Mouse (Mus musculus): ENCODE measurements around the gene Prss43. TPM values are rescaled to one million over a fixed set of nuclear protein-coding genes. Genes with fewer than 3 reads are reported as not detected.
A peak's percentile ranks its signal among the peaks of the same experiment; 100 is the strongest.

Prss43 gene
- total RNA-seq (2021) = not detected
- long read RNA-seq, experiment 1 = 0 reads
- long read RNA-seq, experiment 2 = 0 reads

GRCm38 (mm10) chr9:110826390-110826789 is at the start of gene Prss43:
Gene Prss43, plus strand, starts transcription at chr9:110826690.
- no peak for DNase-seq (ENCODE audit: low spot score in 2 of 2)

- no peak for DNase-seq (ENCODE audit: low spot score in 2 of 2)
These were observed 48.4 kb upstream of the Prss43 start for GRCm38 (mm10) chr9:110778100-110778499.

- no peak for DNase-seq (ENCODE audit: low spot score in 2 of 2)
These were observed 47.9 kb upstream of the Prss43 start for GRCm38 (mm10) chr9:110778559-110778958.

GRCm38 (mm10) chr9:110779242-110779913 is 47.1 kb upstream of the Prss43 start:
- no peak for DNase-seq (ENCODE audit: low spot score in 2 of 2)

GRCm38 (mm10) chr9:110781256-110781721 is 45.2 kb upstream of the Prss43 start:
- peak; percentile 98 for DNase-seq (ENCODE audit: low spot score in 2 of 2)

- peak; percentile 88 to 92 for DNase-seq (ENCODE audit: low spot score in 2 of 2)
These were observed 44.8 kb upstream of the Prss43 start for GRCm38 (mm10) chr9:110781731-110782130.

- no peak for DNase-seq (ENCODE audit: low spot score in 2 of 2)
These were observed 42.9 kb upstream of the Prss43 start for GRCm38 (mm10) chr9:110783611-110784010.

GRCm38 (mm10) chr9:110788169-110788568 is 38.3 kb upstream of the Prss43 start:
- DNase-seq (ENCODE audit: low spot score in 2 of 2) = no peak

- DNase-seq (ENCODE audit: low spot score in 2 of 2) = no peak
These were observed 36.0 kb upstream of the Prss43 start for GRCm38 (mm10) chr9:110790462-110790861.

- DNase-seq (ENCODE audit: low spot score in 2 of 2) = no peak
These were observed 29.5 kb upstream of the Prss43 start for GRCm38 (mm10) chr9:110797013-110797412.

GRCm38 (mm10) chr9:110797866-110798265 is 28.6 kb upstream of the Prss43 start, which contains the start of gene Prss42:
Gene Prss42, plus strand, starts transcription at chr9:110798166.
- DNase-seq (ENCODE audit: low spot score in 2 of 2) = no peak

GRCm38 (mm10) chr9:110800834-110801479 is 25.5 kb upstream of the Prss43 start:
- DNase-seq (ENCODE audit: low spot score in 2 of 2) = no peak

- no peak for DNase-seq (ENCODE audit: low spot score in 2 of 2)
These were observed 23.2 kb upstream of the Prss43 start for GRCm38 (mm10) chr9:110803294-110803693.

GRCm38 (mm10) chr9:110810051-110810450 is 16.4 kb upstream of the Prss43 start:
- no peak for DNase-seq (ENCODE audit: low spot score in 2 of 2)

- DNase-seq (ENCODE audit: low spot score in 2 of 2) = no peak
These were observed 12.7 kb upstream of the Prss43 start, which contains the start of gene Prss44 for GRCm38 (mm10) chr9:110813789-110814188. Gene Prss44, plus strand, starts transcription at chr9:110813994.

- peak in 1 of 2 experiments; percentile 48 for DNase-seq (ENCODE audit: low spot score in 2 of 2)
These were observed 5.9 kb upstream of the Prss43 start for GRCm38 (mm10) chr9:110820546-110820945.

- no peak for DNase-seq (ENCODE audit: low spot score in 2 of 2)
These were observed 5.1 kb upstream of the Prss43 start for GRCm38 (mm10) chr9:110821436-110821835.

GRCm38 (mm10) chr9:110825426-110825825 is 1.1 kb upstream of the Prss43 start:
- DNase-seq (ENCODE audit: low spot score in 2 of 2) = no peak

- no peak for DNase-seq (ENCODE audit: low spot score in 2 of 2)
These were observed 658 bp upstream of the Prss43 start for GRCm38 (mm10) chr9:110825832-110826231.

GRCm38 (mm10) chr9:110833021-110833420 is 6.5 kb downstream of the Prss43 start:
- no peak for DNase-seq (ENCODE audit: low spot score in 2 of 2)

- DNase-seq (ENCODE audit: low spot score in 2 of 2) = no peak
These were observed 7.9 kb downstream of the Prss43 start, which contains the start of gene Prss45 for GRCm38 (mm10) chr9:110834411-110834810. Gene Prss45, plus strand, starts transcription at chr9:110834588.

GRCm38 (mm10) chr9:110834961-110835360 is 8.5 kb downstream of the Prss43 start:
- no peak for DNase-seq (ENCODE audit: low spot score in 2 of 2)

Data from gastrocnemius, postnatal 4 days (tissue).